Mouse (Mus musculus): ENCODE results near the gene App.

Gene App

DNA sequence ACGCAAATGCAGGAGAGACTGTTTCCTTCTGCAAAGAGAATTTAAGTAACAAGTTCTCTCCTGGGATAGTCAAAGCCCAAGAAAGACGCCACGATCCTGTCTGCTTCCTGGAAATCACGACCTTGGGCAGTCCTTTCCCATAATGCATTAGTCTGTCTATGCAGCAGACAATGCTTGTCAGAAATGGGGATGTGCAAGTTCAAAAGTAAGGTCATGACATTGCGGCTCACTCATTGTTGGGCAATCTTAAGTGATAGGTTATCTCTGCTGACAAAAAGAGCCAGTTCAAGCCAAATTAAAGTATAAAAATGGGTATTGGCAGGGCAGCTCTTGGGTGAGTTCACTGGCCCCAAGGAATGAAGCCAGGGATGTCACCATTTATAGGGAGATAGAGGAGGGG is 51.6 kb downstream of the App start:
- no peak for DNase-seq (ENCODE audit: low spot score in 2 of 2)

DNA sequence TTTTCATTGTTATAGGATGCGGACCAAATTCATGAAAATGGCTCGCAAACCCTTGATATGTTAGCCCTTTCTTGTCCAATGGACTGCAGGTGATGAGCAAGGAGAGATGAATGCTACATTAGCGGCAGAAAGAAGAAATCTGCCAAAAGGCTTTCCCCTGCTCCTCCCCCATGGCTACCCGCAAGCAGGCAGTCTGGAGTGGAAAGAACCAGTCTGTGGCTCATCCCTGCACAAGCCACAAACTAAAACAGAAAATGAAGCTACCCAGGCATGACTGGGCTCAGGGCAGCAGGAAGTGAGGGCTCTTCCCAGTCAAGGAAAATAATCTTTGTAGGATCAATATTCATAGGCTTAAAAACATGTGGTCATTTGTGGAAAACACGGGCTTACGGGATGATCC is 54.6 kb downstream of the App start:
- no peak for DNase-seq (ENCODE audit: low spot score in 2 of 2)

DNA sequence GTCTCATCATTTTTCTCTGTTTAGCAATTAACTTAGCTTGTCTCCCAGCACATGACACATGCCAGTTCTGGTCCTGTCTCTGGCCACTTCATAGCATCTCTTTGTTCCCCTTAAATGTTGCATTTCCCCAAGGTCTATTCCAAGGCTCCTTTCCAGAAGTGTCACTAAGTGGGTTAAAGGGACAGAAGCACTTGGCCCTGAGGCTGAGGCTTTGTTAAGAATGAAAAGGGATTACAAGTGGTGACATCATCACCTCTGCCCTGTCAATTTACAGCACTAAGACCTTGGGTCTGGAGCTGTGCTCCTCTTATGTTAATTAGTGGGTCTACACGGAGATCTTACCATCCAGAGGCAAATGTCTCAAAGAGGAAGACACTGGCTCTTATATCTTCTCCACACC is 56.0 kb downstream of the App start:
- no peak for DNase-seq (ENCODE audit: low spot score in 2 of 2)

DNA sequence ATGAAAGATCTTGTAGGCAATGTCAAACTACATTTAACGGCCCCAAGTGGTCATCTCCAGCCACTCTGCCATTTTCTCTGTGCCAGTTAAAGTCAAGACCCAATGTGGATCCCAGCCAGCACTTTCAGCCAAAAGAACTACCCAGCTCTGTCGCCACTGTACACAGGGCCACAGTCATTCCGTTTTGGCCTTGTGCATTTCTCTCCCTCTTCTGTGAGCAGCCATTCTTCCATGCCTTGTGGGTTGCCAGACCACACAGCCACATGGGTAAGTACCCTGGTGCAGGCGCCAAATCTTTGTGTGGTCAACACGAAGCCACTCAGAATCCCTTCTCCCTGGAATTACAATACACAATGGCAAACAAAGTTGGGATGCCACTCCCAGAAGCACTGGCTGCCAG is 57.7 kb downstream of the App start:
- no peak for DNase-seq (ENCODE audit: low spot score in 2 of 2)

DNA sequence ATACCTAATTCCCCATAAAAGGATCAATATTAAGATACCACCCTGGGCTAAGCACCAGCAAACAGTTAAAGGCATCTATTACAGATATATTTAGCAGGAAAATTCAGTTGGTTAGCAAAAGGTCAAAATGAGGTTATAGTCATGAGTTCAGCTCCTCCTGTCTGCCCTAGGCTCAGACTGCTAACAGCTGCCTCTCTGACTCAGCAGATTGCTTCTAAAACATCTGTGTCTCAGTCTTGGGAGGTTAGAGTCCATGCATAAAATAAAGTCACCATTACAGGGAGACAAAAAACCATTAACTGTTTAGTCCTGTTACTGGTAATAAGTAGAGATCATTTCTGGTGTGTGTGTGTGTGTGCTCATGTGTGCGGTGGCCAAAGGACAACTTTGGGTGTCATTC is 58.8 kb downstream of the App start:
- DNase-seq (ENCODE audit: low spot score in 2 of 2), result no peak

DNA sequence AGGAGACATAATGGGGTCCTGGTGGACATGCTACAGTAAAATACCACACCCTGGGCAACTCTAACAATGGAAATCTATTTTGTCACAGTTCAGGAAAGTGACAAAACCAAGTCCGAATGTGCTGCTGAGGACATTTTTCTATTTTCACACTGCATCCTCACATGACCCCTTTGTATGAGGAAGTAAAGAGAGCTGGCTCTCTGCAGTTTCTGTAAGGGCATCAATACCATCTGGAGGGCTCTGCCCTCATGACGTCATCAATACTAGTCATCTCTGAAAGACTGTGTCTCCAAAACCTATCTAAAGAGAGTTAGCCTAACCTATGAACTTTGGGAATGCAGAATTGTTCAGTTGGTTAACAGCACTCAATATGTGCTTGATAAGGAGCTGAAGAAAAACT is 59.6 kb downstream of the App start:
- DNase-seq (ENCODE audit: low spot score in 2 of 2), result no peak

DNA sequence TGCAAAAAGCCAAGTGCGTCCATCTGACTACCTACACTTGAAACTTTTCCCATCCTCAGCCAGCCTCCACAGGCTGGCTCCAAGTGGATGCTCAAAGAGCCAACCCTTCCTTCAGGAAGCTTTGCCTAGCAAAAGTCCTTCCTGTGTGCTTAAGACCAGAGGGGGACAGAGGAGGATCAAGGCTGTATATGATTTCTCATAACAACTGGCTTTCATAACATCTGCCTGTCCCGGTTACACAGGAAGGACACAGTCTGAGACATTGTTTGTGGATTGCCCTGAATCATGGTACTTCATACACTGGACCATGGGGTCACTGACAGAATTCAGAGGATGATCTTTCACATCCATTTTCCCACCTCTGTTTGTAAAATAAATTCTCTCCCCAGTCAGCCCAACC is 61.3 kb downstream of the App start:
- DNase-seq (ENCODE audit: low spot score in 2 of 2), result no peak

DNA sequence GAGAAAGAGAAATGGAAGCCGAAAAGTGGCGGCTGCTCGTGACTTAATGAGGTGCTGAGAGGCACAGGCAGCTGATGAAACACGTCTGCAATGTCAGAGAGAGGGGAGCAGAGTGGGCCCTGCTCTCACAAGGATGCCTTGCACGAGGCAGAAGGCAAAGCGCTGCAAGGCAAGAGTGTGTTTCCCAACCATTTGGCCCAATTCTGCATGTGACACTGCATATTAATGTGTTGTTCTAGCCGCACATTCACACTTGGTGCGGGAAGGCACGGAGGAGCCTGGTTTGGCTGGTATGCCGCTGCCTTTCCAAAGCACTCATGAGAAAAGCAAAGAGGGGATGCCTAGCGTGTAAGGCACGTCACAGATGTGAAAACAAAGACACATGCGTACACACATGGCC is 63.1 kb downstream of the App start:
- no peak for DNase-seq (ENCODE audit: low spot score in 2 of 2)

DNA sequence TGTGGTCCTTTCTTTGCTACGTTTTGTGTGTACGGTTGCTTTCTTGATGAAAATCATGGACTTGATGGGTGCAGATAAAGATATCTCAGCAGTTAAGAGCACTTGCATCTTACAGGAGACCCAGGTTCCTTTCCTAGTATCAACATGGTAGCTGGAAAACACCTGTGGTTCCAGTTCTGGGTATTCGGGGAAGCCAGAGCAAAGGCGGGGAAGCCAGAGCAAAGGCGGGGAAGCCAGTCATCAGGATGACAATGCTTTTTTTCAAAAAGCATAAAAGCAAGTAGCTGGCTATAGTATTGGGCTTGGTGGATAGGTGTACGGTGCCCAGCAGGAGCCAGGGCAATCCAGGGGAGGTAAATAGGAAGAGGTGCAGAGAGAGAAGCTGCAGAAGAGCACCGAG is 65.1 kb downstream of the App start:
- no peak for DNase-seq (ENCODE audit: low spot score in 2 of 2)

DNA sequence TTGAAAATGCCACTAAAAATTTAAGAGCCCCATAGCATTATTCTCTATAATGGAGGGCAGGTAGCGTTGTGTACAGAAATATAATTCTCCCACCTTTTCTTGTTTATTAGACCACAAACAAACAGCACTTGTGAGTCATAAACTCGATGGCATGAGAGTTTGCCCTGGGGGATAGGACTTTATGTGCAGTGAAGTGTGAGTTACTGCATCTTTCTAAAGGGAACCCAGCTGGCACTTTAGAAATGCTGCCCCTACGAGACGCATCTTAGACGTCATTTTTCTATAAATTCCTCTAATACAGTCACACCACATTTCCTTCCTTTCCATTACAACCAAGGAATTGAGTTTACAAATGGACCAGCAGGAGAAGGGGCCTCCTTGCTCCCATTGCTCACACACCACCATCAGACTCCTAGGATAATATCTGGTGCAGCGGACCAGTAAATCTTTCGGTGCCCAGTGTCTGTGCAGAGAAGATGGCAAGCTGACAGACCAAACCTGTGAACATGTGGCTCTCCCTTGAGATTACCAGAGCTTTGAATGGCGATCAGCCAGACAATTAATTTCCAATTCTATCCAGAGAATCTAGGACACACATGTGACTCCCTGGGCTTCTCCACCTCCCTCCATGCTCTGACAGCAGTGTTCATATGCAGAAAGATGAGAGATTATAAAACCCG is 66.8 kb downstream of the App start:
- DNase-seq (ENCODE audit: low spot score in 2 of 2), result no peak

DNA sequence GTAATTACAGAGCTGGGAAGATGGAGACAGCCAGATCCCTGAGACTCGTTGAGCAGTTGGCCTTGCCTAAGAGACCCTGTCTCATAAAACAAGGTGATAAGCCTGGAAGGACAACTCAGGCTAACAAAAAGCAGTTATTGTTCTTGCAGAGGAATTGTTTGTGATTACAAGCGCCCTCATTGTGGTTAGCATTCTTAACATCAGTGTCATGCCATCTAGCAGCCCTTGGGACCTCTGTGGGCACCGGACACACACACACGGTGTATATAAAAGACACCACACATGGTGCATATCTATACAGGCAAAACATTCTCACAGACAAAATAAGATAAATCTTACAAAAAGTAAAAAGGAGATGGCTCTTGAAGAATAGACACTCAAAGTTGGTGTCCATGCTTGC is 68.0 kb downstream of the App start:
- no peak for DNase-seq (ENCODE audit: low spot score in 2 of 2)

DNA sequence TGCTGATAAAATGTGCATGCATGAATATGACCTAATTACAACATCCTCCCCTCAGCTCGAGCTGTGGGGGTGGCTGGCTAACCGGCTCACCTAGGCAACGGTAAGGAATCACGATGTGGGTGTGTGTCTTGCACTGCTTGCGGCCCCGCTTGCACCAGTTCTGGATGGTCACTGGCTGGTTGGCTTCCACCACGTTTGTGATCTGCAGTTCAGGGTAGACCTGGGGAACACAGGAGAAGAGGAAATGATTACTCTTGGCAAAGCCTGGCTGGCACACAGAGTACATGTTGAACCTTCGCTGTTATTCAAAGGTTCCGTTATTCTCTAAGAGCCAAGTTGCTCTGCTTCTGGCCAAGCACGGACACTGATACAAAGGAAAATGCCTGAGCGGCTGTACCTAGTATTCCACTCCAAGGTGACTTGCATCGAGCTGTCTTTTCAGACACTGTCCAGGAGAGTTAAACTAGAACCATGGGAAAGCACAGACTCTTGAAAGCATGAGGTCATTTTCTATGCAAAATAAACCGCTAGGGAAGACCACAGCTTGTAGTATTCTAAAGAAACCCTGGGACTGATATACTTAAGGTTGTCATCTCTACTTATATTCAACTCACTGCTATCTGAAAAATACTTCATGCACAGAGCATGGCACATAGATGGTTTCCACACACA is 70.3 kb downstream of the App start:
- no peak for DNase-seq (ENCODE audit: low spot score in 2 of 2)

DNA sequence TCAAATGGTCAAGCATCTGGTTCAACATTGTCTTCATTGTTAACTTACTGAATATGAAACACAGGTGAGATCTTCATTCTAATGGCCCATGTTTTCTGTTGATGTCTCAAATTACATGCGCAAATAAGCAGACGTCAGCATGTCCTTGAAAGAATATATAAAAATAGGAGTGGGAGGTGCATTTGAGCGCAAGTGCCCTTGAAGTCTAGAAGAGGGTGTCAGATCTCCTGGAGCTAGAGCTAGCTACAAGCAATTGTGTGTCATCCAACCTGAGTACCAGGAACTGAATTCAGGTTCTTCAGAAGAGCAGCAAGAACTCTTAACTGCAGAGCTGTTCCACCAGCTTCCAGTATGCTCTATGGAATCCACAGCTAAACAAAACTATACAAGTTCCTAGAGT is 72.0 kb downstream of the App start:
- DNase-seq (ENCODE audit: low spot score in 2 of 2), result no peak

DNA sequence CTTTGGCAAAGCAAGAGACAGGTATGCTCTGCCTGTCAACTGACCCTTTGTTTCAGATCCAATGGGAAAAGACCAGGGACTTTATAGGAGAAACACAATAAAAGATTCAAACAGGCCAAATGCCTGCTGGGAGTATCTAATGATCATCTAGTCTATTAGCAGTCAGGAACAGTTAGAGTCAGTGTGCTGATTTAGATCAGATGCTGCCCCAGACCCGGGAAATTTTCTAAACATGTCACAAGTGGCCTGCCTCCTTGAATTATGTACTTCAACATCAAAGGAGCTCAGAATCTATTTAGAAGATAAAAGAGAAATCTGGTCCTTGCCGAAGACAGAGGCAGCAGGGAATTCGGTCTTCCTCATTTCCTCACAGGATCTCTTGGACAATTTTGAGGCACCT is 72.8 kb downstream of the App start:
- DNase-seq (ENCODE audit: low spot score in 2 of 2), result no peak

DNA sequence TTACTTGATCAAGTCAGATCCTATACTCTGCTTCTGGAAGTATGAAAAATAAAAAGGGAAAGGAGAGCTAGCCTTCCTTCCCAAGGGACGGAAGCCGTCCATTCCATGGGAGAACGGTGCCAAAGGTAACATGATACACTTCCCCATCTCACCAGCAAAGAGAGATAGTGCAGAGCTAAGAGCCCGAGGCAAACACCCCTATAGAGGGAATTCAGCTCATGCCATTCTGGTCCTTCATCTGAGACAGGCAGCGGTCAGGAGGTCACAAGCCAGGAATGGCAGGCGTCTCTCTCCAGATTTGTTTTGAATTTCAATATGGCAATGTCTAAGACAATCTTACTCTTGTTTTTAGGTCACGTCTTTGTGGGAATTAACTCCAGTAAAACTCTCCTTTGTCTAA is 74.1 kb downstream of the App start:
- no peak for DNase-seq (ENCODE audit: low spot score in 2 of 2)

DNA sequence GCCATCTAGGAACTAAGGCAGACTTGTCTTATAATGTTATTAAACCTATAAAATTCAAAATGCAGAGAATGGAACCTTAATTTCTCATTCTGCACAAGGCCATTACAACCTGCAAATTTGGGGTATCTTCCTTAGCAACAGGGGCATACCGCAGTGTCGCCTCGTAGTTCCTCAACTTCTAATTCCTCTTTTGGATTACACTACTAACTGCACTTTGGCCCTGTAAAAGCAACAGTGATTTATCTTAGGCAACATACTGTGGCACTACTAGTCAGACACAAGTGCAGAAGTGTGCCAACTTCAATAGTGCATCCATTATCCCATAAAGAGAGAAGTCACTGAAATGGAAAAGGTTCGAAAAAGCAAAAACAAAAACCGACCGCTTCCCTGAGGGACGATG is 74.5 kb downstream of the App start:
- DNase-seq (ENCODE audit: low spot score in 2 of 2), result no peak

DNA sequence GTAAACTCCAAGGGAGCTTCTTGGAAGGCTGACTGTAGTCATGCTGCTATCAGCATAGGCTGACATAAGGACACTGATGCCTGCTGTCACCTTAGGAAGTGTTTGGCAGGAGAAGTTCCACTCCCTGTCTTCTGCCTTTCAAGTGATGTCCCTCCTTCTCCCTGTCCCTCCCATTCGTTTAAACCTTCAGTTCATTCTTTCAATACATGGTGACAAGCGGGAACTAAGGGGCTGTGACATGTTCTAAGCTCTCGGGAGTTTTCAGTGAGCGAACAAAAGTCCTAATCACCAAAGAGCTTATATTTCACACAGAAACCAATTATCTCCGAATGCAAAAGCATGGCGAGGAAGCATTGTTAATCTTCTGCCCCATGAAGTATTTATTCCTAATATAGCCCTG is 77.2 kb downstream of the App start:
- no peak for DNase-seq (ENCODE audit: low spot score in 2 of 2)

DNA sequence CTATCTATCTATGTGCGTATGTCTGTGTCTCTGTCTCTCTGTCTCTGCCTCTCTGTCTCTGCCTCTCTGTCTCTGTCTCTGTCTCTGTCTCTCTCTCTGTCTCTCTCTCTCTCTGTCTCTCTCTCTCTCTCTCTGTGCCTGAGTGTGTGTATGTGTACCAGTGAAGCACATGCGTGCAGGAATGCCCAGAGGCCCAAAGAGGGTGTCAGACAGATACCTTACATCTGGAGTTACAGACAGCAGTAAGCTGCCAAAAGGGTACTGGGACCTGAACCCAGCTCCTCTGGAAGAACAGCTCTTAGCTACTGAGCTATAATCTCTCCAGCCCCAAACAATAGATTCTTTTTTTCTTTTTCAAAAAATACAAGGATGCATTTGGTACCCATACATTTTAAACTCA is 77.6 kb downstream of the App start:
- no peak for DNase-seq (ENCODE audit: low spot score in 2 of 2)

DNA sequence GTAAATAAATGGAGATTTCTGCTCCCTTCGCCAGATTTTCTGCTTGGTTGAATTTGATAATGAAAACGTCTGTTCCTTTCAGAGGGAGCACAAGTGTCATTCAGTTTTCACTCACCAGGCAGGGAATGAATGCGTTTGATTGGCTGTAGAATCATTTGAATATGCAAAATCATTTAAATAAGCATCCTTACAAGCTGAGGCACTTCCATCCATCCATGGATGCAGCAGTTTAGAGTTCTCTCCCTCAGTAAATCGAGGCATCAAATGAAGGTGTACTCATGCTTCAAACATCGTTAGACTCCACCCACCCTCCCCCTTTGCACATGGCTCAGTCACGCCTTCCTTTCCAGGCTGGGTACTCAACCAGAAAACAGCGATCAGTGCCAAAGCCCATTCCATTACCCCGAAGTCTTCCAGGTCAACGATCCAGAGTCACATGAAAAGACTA is 80.9 kb downstream of the App start:
- no peak for DNase-seq (ENCODE audit: low spot score in 2 of 2)

DNA sequence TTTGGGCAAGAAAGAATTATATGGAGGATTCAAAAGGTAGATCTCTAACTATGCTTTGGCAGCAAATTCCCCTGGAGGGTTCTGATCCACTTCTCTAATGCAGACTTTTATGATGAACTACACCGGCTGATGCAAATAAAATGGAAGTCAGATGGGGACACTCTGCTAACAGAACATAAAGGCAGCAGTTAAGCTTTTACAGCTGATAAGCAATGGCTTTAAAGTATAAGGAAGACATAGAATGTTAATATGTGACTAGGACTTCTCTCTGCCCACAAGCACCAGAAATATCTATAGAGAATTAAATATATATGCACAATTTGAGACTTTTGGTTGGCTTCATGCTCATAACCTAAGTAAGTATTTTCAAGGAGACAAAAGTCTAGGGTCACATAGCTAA is 81.4 kb downstream of the App start:
- DNase-seq (ENCODE audit: low spot score in 2 of 2), result no peak

DNA sequence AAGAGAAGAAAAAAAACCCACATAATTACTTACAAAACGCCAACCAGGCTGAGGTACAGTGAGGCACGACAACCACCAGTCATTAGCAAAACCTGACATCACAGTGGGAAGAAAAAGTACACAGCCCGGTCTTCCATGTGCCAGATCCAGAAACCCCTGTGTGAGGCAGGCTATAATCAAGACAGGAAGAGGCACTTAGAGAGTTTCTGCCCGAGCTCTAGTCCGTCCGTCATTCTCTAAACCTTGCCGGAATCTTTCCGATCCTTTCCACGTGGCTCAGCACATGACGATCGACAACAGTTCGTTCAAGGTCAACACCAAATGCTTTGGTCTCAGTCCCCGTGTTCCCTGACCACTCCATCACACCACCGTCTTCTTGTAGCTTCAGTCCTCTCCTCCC is 82.6 kb downstream of the App start:
- DNase-seq (ENCODE audit: low spot score in 2 of 2), result no peak

DNA sequence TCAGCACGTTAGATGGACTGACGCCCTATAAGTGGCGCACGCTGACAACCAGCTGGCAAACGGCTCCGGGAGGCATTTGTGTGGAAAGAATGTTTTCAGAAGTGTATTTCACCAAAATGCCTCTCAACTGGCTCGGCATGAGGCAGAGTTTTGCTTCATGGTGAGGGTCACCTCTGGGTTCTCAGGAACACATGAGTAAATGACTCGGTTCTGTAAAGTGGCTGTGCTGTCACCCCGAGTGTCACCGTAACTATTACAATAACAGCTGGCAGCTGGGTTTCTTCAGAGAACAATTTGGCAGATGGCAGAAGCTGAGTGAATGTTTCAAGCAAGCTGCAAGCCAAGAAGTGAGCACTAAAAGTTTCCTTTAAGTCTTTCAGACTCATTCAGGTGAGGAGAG is 85.4 kb downstream of the App start:
- DNase-seq (ENCODE audit: low spot score in 2 of 2), result no peak

DNA sequence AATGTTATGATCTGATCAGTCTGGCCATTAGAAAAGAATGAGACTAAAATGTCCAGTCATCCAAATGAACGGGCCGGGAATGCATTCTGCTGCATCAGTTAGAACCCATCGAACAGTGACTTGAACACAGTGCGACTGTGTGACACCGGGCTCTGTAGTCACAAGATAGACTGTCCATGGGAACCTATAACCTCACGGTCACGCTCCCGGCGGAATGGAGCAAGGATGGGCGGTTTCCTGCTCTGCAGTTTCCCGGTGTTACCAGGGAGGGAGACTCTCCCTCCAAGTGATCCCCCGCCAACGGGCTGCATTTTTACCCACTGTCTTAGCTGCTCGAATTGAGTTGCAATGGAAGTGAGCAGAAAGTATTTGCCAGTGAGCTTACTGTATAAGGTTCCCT is 87.3 kb downstream of the App start:
- DNase-seq (ENCODE audit: low spot score in 2 of 2), result no peak

DNA sequence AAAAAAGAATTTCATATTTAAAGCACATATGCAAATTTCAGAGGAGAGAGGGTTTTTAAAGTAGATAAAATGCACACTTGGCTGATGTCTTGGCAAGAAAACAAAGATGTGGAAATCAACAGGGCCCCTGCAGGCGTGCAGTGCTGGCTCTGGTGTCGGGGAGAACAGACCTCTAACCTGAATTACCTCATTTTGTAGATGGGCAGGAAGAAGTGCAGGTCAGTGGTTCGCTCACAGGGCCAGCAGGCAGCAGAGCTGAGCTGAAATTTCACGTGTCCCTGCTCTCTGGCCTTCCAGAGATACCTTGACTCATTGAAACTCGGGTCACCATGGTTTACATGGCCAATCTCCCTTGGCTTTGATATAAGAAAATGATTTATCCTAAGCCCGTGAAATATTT is 87.7 kb downstream of the App start:
- DNase-seq (ENCODE audit: low spot score in 2 of 2), result no peak
